Mouse (Mus musculus): ENCODE measurements around the gene Nsd2. TPM values are rescaled to one million over a fixed set of nuclear protein-coding genes. Genes with fewer than 3 reads are reported as not detected.
"Not testable (repeated sequence)": the region's sequence is repeated elsewhere in the genome, so short reads cannot be mapped to it uniquely, and the experiment has no call there.

The Nsd2 gene
- polyA plus RNA-seq, 1 experiment from 2014 or later, result 45.8 TPM

GRCm38 (mm10) chr5:33902696-33903095 is 82.2 kb downstream of the Nsd2 start:
- no peaks in the 10 kb centered on the region for H3K27me3 ChIP-seq
- ATAC-seq (ENCODE audit: insufficient number of reproducible peaks, insufficient read depth, low FRiP score, low TSS enrichment, low read depth), result no peak
- H3K4me2 ChIP-seq, result no peak overlapping the region
- WGBS, result 98% methylated on average over 2 of the region's 2 CpGs
- H3K4me1 ChIP-seq, result no peaks in the 10 kb centered on the region
- no peak overlapping the region for H3K9ac ChIP-seq
- no peak overlapping the region for H3K4me3 ChIP-seq
- no peak overlapping the region for H3K27ac ChIP-seq
- no peaks in the 10 kb centered on the region for H3K9me3 ChIP-seq
- H3K36me3 ChIP-seq, result peaks cover 56% of the 10 kb centered on the region

- Histone ChIP-seq H3K36me3 (peaks cover 52% of the 10 kb centered on the region), H3K4me3 (no peak overlapping the region), H3K4me1 (no peaks in the 10 kb centered on the region), H3K9me3 (no peaks in the 10 kb centered on the region), H3K27me3 (no peaks in the 10 kb centered on the region), H3K27ac (no peak overlapping the region), H3K4me2 (no peak overlapping the region), H3K9ac (no peak overlapping the region)
- ATAC-seq (ENCODE audit: insufficient number of reproducible peaks, insufficient read depth, low FRiP score, low TSS enrichment, low read depth), result no peak
- 90% methylated on average over 9 of the region's 9 CpGs for WGBS
Measured at GRCm38 (mm10) chr5:33903176-33903575, 82.7 kb downstream of the Nsd2 start.

GRCm38 (mm10) chr5:33915031-33915430 is 94.5 kb downstream of the Nsd2 start:
- not testable (repeated sequence) for H3K4me2 ChIP-seq; H3K9ac ChIP-seq; H3K27ac ChIP-seq; H3K27me3 ChIP-seq; H3K9me3 ChIP-seq; H3K4me1 ChIP-seq; H3K4me3 ChIP-seq; ATAC-seq (ENCODE audit: insufficient number of reproducible peaks, insufficient read depth, low FRiP score, low TSS enrichment, low read depth)
- H3K36me3 ChIP-seq, result peaks cover 64% of the 10 kb centered on the region

GRCm38 (mm10) chr5:33916616-33917015 is 96.1 kb downstream of the Nsd2 start:
- H3K4me2 ChIP-seq; H3K4me3 ChIP-seq; H3K4me1 ChIP-seq; H3K27ac ChIP-seq; H3K27me3 ChIP-seq; H3K9ac ChIP-seq; H3K9me3 ChIP-seq; ATAC-seq (ENCODE audit: insufficient number of reproducible peaks, insufficient read depth, low FRiP score, low TSS enrichment, low read depth): not testable (repeated sequence)
- WGBS, result 94% methylated on average over 2 of the region's 2 CpGs
- H3K36me3 ChIP-seq, result peaks cover 80% of the 10 kb centered on the region

- Histone ChIP-seq H3K27me3 (no peaks in the 10 kb centered on the region), H3K9me3 (no peaks in the 10 kb centered on the region), H3K9ac (no peak overlapping the region), H3K27ac (no peak overlapping the region), H3K4me2 (no peak overlapping the region), H3K36me3 (peaks cover 67% of the 10 kb centered on the region), H3K4me1 (no peaks in the 10 kb centered on the region), H3K4me3 (no peak overlapping the region)
- no peak for ATAC-seq (ENCODE audit: insufficient number of reproducible peaks, insufficient read depth, low FRiP score, low TSS enrichment, low read depth)
- 92% methylated on average over 1 of the region's 1 CpGs for WGBS
Measured at GRCm38 (mm10) chr5:33919466-33919865, 98.9 kb downstream of the Nsd2 start.

- H3K4me1 ChIP-seq, result no peaks in the 10 kb centered on the region
- H3K36me3 ChIP-seq, result peaks cover 65% of the 10 kb centered on the region
- no peaks in the 10 kb centered on the region for H3K9me3 ChIP-seq
- no peak overlapping the region for H3K27ac ChIP-seq
- no peak for ATAC-seq (ENCODE audit: insufficient number of reproducible peaks, insufficient read depth, low FRiP score, low TSS enrichment, low read depth)
- no peak overlapping the region for H3K4me2 ChIP-seq
- H3K9ac ChIP-seq, result no peak overlapping the region
- 91% methylated on average over 2 of the region's 2 CpGs for WGBS
- H3K4me3 ChIP-seq, result no peak overlapping the region
- no peaks in the 10 kb centered on the region for H3K27me3 ChIP-seq
Measured at GRCm38 (mm10) chr5:33920037-33920436, 99.5 kb downstream of the Nsd2 start.

- no peak for ATAC-seq (ENCODE audit: insufficient number of reproducible peaks, insufficient read depth, low FRiP score, low TSS enrichment, low read depth)
- no peak overlapping the region for H3K4me3 ChIP-seq
- H3K9ac ChIP-seq, result no peak overlapping the region
- H3K27ac ChIP-seq, result no peak overlapping the region
- peaks cover 58% of the 10 kb centered on the region for H3K36me3 ChIP-seq
- no peaks in the 10 kb centered on the region for H3K9me3 ChIP-seq
- WGBS, result 88% methylated on average over 4 of the region's 4 CpGs
- H3K27me3 ChIP-seq, result no peaks in the 10 kb centered on the region
- H3K4me1 ChIP-seq, result no peaks in the 10 kb centered on the region
- no peak overlapping the region for H3K4me2 ChIP-seq
Measured at GRCm38 (mm10) chr5:33920924-33921323, 100.4 kb downstream of the Nsd2 start.

- no peak overlapping the region for H3K27ac ChIP-seq
- 91% methylated on average over 7 of the region's 7 CpGs for WGBS
- no peaks in the 10 kb centered on the region for H3K9me3 ChIP-seq
- no peak for ATAC-seq (ENCODE audit: insufficient number of reproducible peaks, insufficient read depth, low FRiP score, low TSS enrichment, low read depth)
- H3K4me3 ChIP-seq, result no peak overlapping the region
- no peak overlapping the region for H3K4me2 ChIP-seq
- peaks cover 58% of the 10 kb centered on the region for H3K36me3 ChIP-seq
- no peaks in the 10 kb centered on the region for H3K27me3 ChIP-seq
- H3K4me1 ChIP-seq, result no peaks in the 10 kb centered on the region
- H3K9ac ChIP-seq, result no peak overlapping the region
Measured at GRCm38 (mm10) chr5:33921486-33922235, 101.1 kb downstream of the Nsd2 start.

- H3K4me2 ChIP-seq, result no peak overlapping the region
- no peak overlapping the region for H3K4me3 ChIP-seq
- no peak overlapping the region for H3K9ac ChIP-seq
- no peaks in the 10 kb centered on the region for H3K27me3 ChIP-seq
- WGBS, result 52% methylated on average over 2 of the region's 2 CpGs
- ATAC-seq (ENCODE audit: insufficient number of reproducible peaks, insufficient read depth, low FRiP score, low TSS enrichment, low read depth), result no peak
- H3K36me3 ChIP-seq, result peaks cover 57% of the 10 kb centered on the region
- no peak overlapping the region for H3K27ac ChIP-seq
- no peaks in the 10 kb centered on the region for H3K4me1 ChIP-seq
- no peaks in the 10 kb centered on the region for H3K9me3 ChIP-seq
Measured at GRCm38 (mm10) chr5:33922566-33922965, 102.0 kb downstream of the Nsd2 start.

- Histone ChIP-seq H3K4me1 (no peaks in the 10 kb centered on the region), H3K27ac (no peak overlapping the region), H3K36me3 (peaks cover 55% of the 10 kb centered on the region), H3K4me3 (no peak overlapping the region), H3K4me2 (no peak overlapping the region), H3K27me3 (no peaks in the 10 kb centered on the region), H3K9me3 (no peaks in the 10 kb centered on the region), H3K9ac (no peak overlapping the region)
- ATAC-seq (ENCODE audit: insufficient number of reproducible peaks, insufficient read depth, low FRiP score, low TSS enrichment, low read depth), result no peak
Measured at GRCm38 (mm10) chr5:33926170-33926569, 105.6 kb downstream of the Nsd2 start.

GRCm38 (mm10) chr5:33932413-33932812 is 111.9 kb downstream of the Nsd2 start:
- H3K36me3 ChIP-seq, result peaks cover 42% of the 10 kb centered on the region
- H3K4me1 ChIP-seq, result peaks cover 22% of the 10 kb centered on the region
- H3K9ac ChIP-seq, result no peak overlapping the region
- no peak for ATAC-seq (ENCODE audit: insufficient number of reproducible peaks, insufficient read depth, low FRiP score, low TSS enrichment, low read depth)
- H3K4me3 ChIP-seq, result no peak overlapping the region
- no peak overlapping the region for H3K4me2 ChIP-seq
- 85% methylated on average over 2 of the region's 2 CpGs for WGBS
- no peaks in the 10 kb centered on the region for H3K27me3 ChIP-seq
- H3K9me3 ChIP-seq, result no peaks in the 10 kb centered on the region
- no peak overlapping the region for H3K27ac ChIP-seq

GRCm38 (mm10) chr5:33934081-33934480 is 113.6 kb downstream of the Nsd2 start:
- 80% methylated on average over 2 of the region's 2 CpGs for WGBS
- H3K4me3 ChIP-seq, result peak overlapping the region; percentile 13; the same call in 1 of the 2 replicates

More at GRCm38 (mm10) chr5:33934081-33934480, 113.6 kb downstream of the Nsd2 start:
- no peak overlapping the region for H3K27ac ChIP-seq
- H3K9ac ChIP-seq, result no peak overlapping the region
- no peaks in the 10 kb centered on the region for H3K9me3 ChIP-seq
- no peak for ATAC-seq (ENCODE audit: insufficient number of reproducible peaks, insufficient read depth, low FRiP score, low TSS enrichment, low read depth)
- H3K4me1 ChIP-seq, result peaks cover 22% of the 10 kb centered on the region
- peaks cover 31% of the 10 kb centered on the region for H3K36me3 ChIP-seq
- H3K27me3 ChIP-seq, result no peaks in the 10 kb centered on the region
- H3K4me2 ChIP-seq, result peak overlapping the region; percentile 64

Measured in embryonic facial prominence, embryonic 13.5 days (tissue).